Mouse (Mus musculus): Measurements from ENCODE around the gene Snrpf. TPM values are rescaled to one million over a fixed set of nuclear protein-coding genes. Genes with fewer than 3 reads are reported as not detected.

The Snrpf gene
- polyA plus RNA-seq, 1 experiment: 156 TPM

DNA sequence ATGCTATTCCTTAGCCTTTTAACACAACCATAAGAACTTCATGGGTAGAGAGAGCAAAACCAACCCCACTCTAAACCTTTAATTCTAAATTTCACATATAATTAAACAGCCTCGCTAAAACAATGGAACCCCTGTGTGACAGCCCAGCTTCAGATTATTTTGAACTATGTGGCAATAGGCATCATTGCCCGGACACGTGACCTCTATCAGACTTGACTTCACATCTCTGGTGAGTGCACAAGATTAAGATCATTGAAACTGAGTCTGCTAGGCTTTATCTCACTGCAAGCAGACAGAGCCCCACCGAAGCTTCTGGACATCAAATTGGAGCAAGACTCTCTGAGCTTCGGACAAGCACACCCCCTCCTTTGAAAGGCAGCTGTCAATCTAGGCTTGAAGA lies 12.8 kb upstream of the Snrpf start:
- no peak overlapping the region for H3ac ChIP-seq (ENCODE audit: control insufficient read depth, insufficient read length)
- H3K79me2 ChIP-seq (ENCODE audit: control insufficient read depth, insufficient read depth): no peaks in the 10 kb centered on the region
- H3K4me3 ChIP-seq: no peak overlapping the region
- H3K4me2 ChIP-seq (ENCODE audit: low read depth): no peak overlapping the region
- H3K27me3 ChIP-seq (ENCODE audit: control insufficient read depth, insufficient read depth, insufficient read length): no peaks in the 10 kb centered on the region
- TF ChIP-seq TCF3 (IDR thresholded peaks at IDR 0.05; ENCODE audit: insufficient read length, low read depth) (no peak), CEBPB (IDR thresholded peaks at IDR 0.05; ENCODE audit: insufficient read depth, poor library complexity, severe bottlenecking) (no peak), SRF (IDR thresholded peaks at IDR 0.05; ENCODE audit: control insufficient read depth, insufficient read length, low read depth) (no peak), E2F4 (IDR thresholded peaks at IDR 0.05; ENCODE audit: insufficient read depth) (no peak), POLR2A (IDR thresholded peaks at IDR 0.05; ENCODE audit: insufficient read length, low read depth) (no peak), MYOD1 (IDR thresholded peaks at IDR 0.05; ENCODE audit: control insufficient read depth in 1 of 3, insufficient read length in 2 of 3, low read depth in 2 of 3) (no peak), POLR2AphosphoS2 (IDR thresholded peaks at IDR 0.05; ENCODE audit: insufficient read length, low read depth) (no peak), USF1 (IDR thresholded peaks at IDR 0.05; ENCODE audit: low read depth) (no peak), REST (IDR thresholded peaks at IDR 0.05; ENCODE audit: insufficient read depth, insufficient read length) (no peak), MAX (IDR thresholded peaks at IDR 0.05; ENCODE audit: low read depth) (no peak), TCF12 (IDR thresholded peaks at IDR 0.05; ENCODE audit: insufficient read depth, poor library complexity, severe bottlenecking) (no peak), MYOG (IDR thresholded peaks at IDR 0.05; ENCODE audit: control insufficient read depth in 1 of 3, insufficient read depth in 1 of 3, insufficient read length in 2 of 3, low read depth in 2 of 3) (no peak)
- H3K36me3 ChIP-seq (ENCODE audit: control insufficient read depth, insufficient read depth): no peaks in the 10 kb centered on the region

GRCm38 (mm10) chr10:93596641-93597040 lies 7.1 kb upstream of the Snrpf start:
- no peak for TF ChIP-seq TCF12 (IDR thresholded peaks at IDR 0.05; ENCODE audit: insufficient read depth, poor library complexity, severe bottlenecking)
- no peak for TF ChIP-seq REST (IDR thresholded peaks at IDR 0.05; ENCODE audit: insufficient read depth, insufficient read length)
- no peak for TF ChIP-seq MAX (IDR thresholded peaks at IDR 0.05; ENCODE audit: low read depth)
- TF ChIP-seq MYOD1 (IDR thresholded peaks at IDR 0.05; ENCODE audit: control insufficient read depth in 1 of 3, insufficient read length in 2 of 3, low read depth in 2 of 3): peak in 1 of 3 experiments; percentile 8
- TF ChIP-seq POLR2A (IDR thresholded peaks at IDR 0.05; ENCODE audit: insufficient read length, low read depth): no peak
- TF ChIP-seq MYOG (IDR thresholded peaks at IDR 0.05; ENCODE audit: control insufficient read depth in 1 of 3, insufficient read depth in 1 of 3, insufficient read length in 2 of 3, low read depth in 2 of 3): peak in 1 of 3 experiments; percentile 5
- TF ChIP-seq CEBPB (IDR thresholded peaks at IDR 0.05; ENCODE audit: insufficient read depth, poor library complexity, severe bottlenecking): no peak
- Histone ChIP-seq H3K79me2 (ENCODE audit: control insufficient read depth, insufficient read depth) (no peaks in the 10 kb centered on the region), H3ac (ENCODE audit: control insufficient read depth, insufficient read length) (no peak overlapping the region), H3K4me3 (no peak overlapping the region), H3K36me3 (ENCODE audit: control insufficient read depth, insufficient read depth) (no peaks in the 10 kb centered on the region), H3K27me3 (ENCODE audit: control insufficient read depth, insufficient read depth, insufficient read length) (no peaks in the 10 kb centered on the region), H3K4me2 (ENCODE audit: low read depth) (no peak overlapping the region)

- no peaks in the 10 kb centered on the region for H3K79me2 ChIP-seq (ENCODE audit: control insufficient read depth, insufficient read depth)
- no peaks in the 10 kb centered on the region for H3K36me3 ChIP-seq (ENCODE audit: control insufficient read depth, insufficient read depth)
- TF ChIP-seq POLR2AphosphoS2 (IDR thresholded peaks at IDR 0.05; ENCODE audit: insufficient read length, low read depth) (no peak), SRF (IDR thresholded peaks at IDR 0.05; ENCODE audit: control insufficient read depth, insufficient read length, low read depth) (no peak), REST (IDR thresholded peaks at IDR 0.05; ENCODE audit: insufficient read depth, insufficient read length) (no peak), MYOD1 (IDR thresholded peaks at IDR 0.05; ENCODE audit: control insufficient read depth in 1 of 3, insufficient read length in 2 of 3, low read depth in 2 of 3) (peak in 2 of 3 experiments; percentile 37 to 60), MYOG (IDR thresholded peaks at IDR 0.05; ENCODE audit: control insufficient read depth in 1 of 3, insufficient read depth in 1 of 3, insufficient read length in 2 of 3, low read depth in 2 of 3) (peak in 2 of 3 experiments; percentile 26 to 76), USF1 (IDR thresholded peaks at IDR 0.05; ENCODE audit: low read depth) (no peak)
- no peak overlapping the region for H3K4me2 ChIP-seq (ENCODE audit: low read depth)
- no peaks in the 10 kb centered on the region for H3K27me3 ChIP-seq (ENCODE audit: control insufficient read depth, insufficient read depth, insufficient read length)
- H3ac ChIP-seq (ENCODE audit: control insufficient read depth, insufficient read length): no peak overlapping the region
- H3K4me3 ChIP-seq: no peak overlapping the region
Observed at GRCm38 (mm10) chr10:93595831-93596230, 6.3 kb upstream of the Snrpf start.

DNA sequence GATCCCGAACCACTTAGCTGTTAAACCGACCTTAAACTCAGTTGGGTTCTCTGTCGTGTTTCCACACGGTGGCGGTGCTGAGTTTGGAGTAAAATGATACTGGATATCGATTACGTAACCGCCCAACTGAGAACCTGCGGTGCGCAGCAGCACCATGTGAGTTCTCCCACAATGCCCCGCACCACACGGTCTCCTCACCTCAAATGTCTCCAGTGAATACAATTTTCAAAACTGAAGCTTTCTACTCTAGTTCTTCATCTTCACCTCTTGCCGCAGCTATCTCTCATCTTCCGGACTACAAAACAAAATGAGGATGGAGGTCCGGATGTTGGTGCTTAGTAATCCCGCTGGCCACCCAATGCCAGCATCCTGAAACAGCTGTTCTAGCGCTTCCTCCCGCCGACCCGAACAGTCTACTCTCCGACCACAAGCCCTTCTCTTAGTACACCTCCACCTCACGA lies 4.5 kb upstream of the Snrpf start:
- no peak overlapping the region for H3K4me3 ChIP-seq
- H3K27me3 ChIP-seq (ENCODE audit: control insufficient read depth, insufficient read depth, insufficient read length): no peaks in the 10 kb centered on the region
- H3K79me2 ChIP-seq (ENCODE audit: control insufficient read depth, insufficient read depth): peaks cover 4% of the 10 kb centered on the region
- TF ChIP-seq MYOG (IDR thresholded peaks at IDR 0.05; ENCODE audit: control insufficient read depth in 1 of 3, insufficient read depth in 1 of 3, insufficient read length in 2 of 3, low read depth in 2 of 3) (no peak), MYOD1 (IDR thresholded peaks at IDR 0.05; ENCODE audit: control insufficient read depth in 1 of 3, insufficient read length in 2 of 3, low read depth in 2 of 3) (no peak), USF1 (IDR thresholded peaks at IDR 0.05; ENCODE audit: low read depth) (no peak), SRF (IDR thresholded peaks at IDR 0.05; ENCODE audit: control insufficient read depth, insufficient read length, low read depth) (no peak), TCF3 (IDR thresholded peaks at IDR 0.05; ENCODE audit: insufficient read length, low read depth) (no peak)
- peak overlapping the region; percentile 83 for H3K4me2 ChIP-seq (ENCODE audit: low read depth)
- H3K36me3 ChIP-seq (ENCODE audit: control insufficient read depth, insufficient read depth): no peaks in the 10 kb centered on the region
- H3ac ChIP-seq (ENCODE audit: control insufficient read depth, insufficient read length): no peak overlapping the region

DNA sequence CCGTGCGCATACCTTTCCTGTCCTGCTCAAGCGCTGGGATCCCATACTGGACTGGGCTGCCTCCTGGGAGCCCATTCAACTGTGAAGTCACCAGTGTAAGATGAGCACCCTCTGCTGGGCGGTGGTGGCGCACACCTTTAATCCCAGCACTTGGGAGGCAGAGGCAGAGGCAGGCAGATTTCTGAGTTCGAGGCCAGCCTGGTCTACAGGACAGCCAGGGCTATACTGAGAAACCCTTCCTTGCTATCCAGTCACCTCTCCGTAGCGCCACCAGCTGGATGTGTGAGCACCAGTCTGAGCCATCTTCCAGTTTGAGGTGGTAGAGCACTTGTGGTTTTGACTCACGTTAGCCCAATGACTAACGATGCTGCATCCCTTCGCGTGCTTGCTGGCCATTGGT lies 3.0 kb upstream of the Snrpf start:
- no peak overlapping the region for H3K4me2 ChIP-seq (ENCODE audit: low read depth)
- no peak overlapping the region for H3ac ChIP-seq (ENCODE audit: control insufficient read depth, insufficient read length)
- H3K36me3 ChIP-seq (ENCODE audit: control insufficient read depth, insufficient read depth): peaks cover 2% of the 10 kb centered on the region
- TF ChIP-seq TCF3 (IDR thresholded peaks at IDR 0.05; ENCODE audit: insufficient read length, low read depth): no peak
- TF ChIP-seq SRF (IDR thresholded peaks at IDR 0.05; ENCODE audit: control insufficient read depth, insufficient read length, low read depth): no peak
- TF ChIP-seq POLR2AphosphoS2 (IDR thresholded peaks at IDR 0.05; ENCODE audit: insufficient read length, low read depth): no peak
- TF ChIP-seq CEBPB (IDR thresholded peaks at IDR 0.05; ENCODE audit: insufficient read depth, poor library complexity, severe bottlenecking): no peak
- H3K27me3 ChIP-seq (ENCODE audit: control insufficient read depth, insufficient read depth, insufficient read length): no peaks in the 10 kb centered on the region
- H3K4me3 ChIP-seq: no peak overlapping the region
- H3K79me2 ChIP-seq (ENCODE audit: control insufficient read depth, insufficient read depth): peaks cover 20% of the 10 kb centered on the region
